ENCODE assay signal across 7 mouse cellular contexts in the genomic region with DNA sequence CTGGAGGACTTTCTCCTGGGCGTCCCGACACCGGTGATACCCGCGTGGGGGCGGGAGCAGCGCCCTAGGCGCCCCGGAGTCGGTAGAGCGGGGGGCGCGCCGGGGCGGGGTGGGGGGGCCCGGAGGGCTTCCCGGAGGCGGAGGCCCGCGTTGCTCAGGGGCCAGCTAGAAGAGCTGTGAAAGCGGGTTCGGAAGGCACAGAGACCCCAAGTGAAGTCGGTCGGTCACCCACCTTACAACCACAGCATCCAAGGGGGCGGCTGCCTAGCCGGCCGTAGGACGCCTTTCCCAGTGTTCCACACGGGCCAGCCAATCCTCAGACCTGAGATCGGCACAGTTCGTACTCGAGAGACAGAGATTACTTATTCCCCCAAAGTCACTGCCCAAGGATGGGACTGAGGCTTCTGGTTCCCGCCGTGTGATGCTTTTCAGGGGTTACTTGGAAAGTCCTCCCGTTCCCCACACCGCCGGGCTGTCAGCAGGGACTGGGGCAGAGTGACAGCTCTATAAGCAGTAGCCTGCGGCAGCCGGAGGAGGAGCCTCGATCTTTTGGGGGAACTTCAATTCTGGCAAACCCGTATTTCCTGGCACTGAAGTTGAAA. TPM values are rescaled to one million over a fixed set of nuclear protein-coding genes. Genes with fewer than 3 reads are reported as not detected.
A peak's percentile ranks its signal among the peaks of the same experiment; 100 is the strongest.
DNase-seq lines count a peak whose midpoint lies in the region; ATAC-seq and TF ChIP-seq lines count a peak whose summit lies in the region.

No protein-coding gene starts in this region.

- TF ChIP-seq POLR2A in limb, embryonic 14.5 days (IDR thresholded peaks at IDR 0.05; ENCODE audit: borderline replicate concordance, extremely low read depth, insufficient read depth, insufficient read length) = no peak
- peak; percentile 13 for TF ChIP-seq POLR2A in spleen, adult 2 months (IDR thresholded peaks at IDR 0.05; ENCODE audit: low read depth, low read length)

- peak overlapping the region; percentile 98 for H3K9ac ChIP-seq in limb, embryonic 14.5 days (ENCODE audit: low read depth, low read length, severe bottlenecking)
- H3K9ac ChIP-seq in midbrain, embryonic 15.5 days = peak overlapping the region; percentile 79

- no peaks in the 10 kb centered on the region for H3K9me3 ChIP-seq in limb, embryonic 14.5 days (ENCODE audit: control insufficient read depth, low read length)
- no peaks in the 10 kb centered on the region for H3K9me3 ChIP-seq in midbrain, embryonic 15.5 days

- peaks cover 13% of the 10 kb centered on the region for H3K4me1 ChIP-seq in limb, embryonic 14.5 days (ENCODE audit: control insufficient read depth, insufficient read depth, low read length)
- peaks cover 18% of the 10 kb centered on the region for H3K4me1 ChIP-seq in midbrain, embryonic 15.5 days
- no peaks in the 10 kb centered on the region; the same call in 1 of the 2 replicates for H3K4me1 ChIP-seq in spleen, adult 2 months (ENCODE audit: control insufficient read depth, insufficient read depth, insufficient read length)

- H3K4me3 ChIP-seq in limb, embryonic 14.5 days (replicated peaks; ENCODE audit: low read length) = peak overlapping the region; percentile 94
- peak overlapping the region; percentile 73 for H3K4me3 ChIP-seq in midbrain, embryonic 15.5 days
- peak overlapping the region; percentile 81 for H3K4me3 ChIP-seq in spleen, adult 2 months (ENCODE audit: extremely low read depth, insufficient read depth, insufficient read length)

- peak; percentile 21 for ATAC-seq in limb, embryonic 14.5 days (ENCODE audit: low FRiP score, low read depth)
- ATAC-seq in midbrain, embryonic 15.5 days (replicated peaks) = peak; percentile 69

- DNase-seq in adrenal gland, postnatal 10 days = peak; percentile 70
- DNase-seq in embryo, embryonic 9.5 days (ENCODE audit: extremely low spot score) = peak; percentile 66
- DNase-seq in heart, adult 18-20 months = peak; percentile 75 to 81
- DNase-seq in kidney, adult 18-20 months = peak; percentile 70
- DNase-seq in limb, embryonic 14.5 days (ENCODE audit: low spot score) = peak; percentile 74
- DNase-seq in spleen, adult 2 months (ENCODE audit: low read depth in 1 of 2, low spot score in 2 of 2) = peak; percentile 30 to 59

- peaks cover 25% of the 10 kb centered on the region for H3K36me3 ChIP-seq in limb, embryonic 14.5 days (ENCODE audit: control insufficient read depth, insufficient read depth, low read length)
- peaks cover 8% of the 10 kb centered on the region; the same call in 1 of the 2 replicates for H3K36me3 ChIP-seq in midbrain, embryonic 15.5 days (replicated peaks)
- H3K36me3 ChIP-seq in spleen, adult 2 months (ENCODE audit: control insufficient read depth, insufficient read depth, low read length) = peaks cover 8% of the 10 kb centered on the region

- WGBS in limb, embryonic 14.5 days = 1% methylated on average over 29 of the region's 41 CpGs
- WGBS in midbrain, embryonic 15.5 days = under 1% methylated on average over 40 of the region's 41 CpGs
- WGBS in spleen, adult 2 months = under 1% methylated on average over 41 of the region's 41 CpGs

- no peaks in the 10 kb centered on the region for H3K27me3 ChIP-seq in limb, embryonic 14.5 days (ENCODE audit: control insufficient read depth, insufficient read depth, low read length)
- no peaks in the 10 kb centered on the region for H3K27me3 ChIP-seq in midbrain, embryonic 15.5 days (replicated peaks)
- no peaks in the 10 kb centered on the region for H3K27me3 ChIP-seq in spleen, adult 2 months (ENCODE audit: control insufficient read depth, insufficient read depth, low read length)

- TF ChIP-seq CTCF in spleen, adult 2 months (IDR thresholded peaks at IDR 0.05; ENCODE audit: extremely low read depth, insufficient read depth, insufficient read length, insufficient replicate concordance) = no peak

- H3K4me2 ChIP-seq in limb, embryonic 14.5 days (replicated peaks; ENCODE audit: low read depth, low read length, severe bottlenecking) = peak overlapping the region; percentile 74
- peak overlapping the region; percentile 56 for H3K4me2 ChIP-seq in midbrain, embryonic 15.5 days

- peak overlapping the region; percentile 93 for H3K27ac ChIP-seq in limb, embryonic 14.5 days (replicated peaks; ENCODE audit: low read depth, low read length)
- H3K27ac ChIP-seq in midbrain, embryonic 15.5 days = peak overlapping the region; percentile 89
- H3K27ac ChIP-seq in spleen, adult 2 months (ENCODE audit: insufficient read depth, low read length) = peak overlapping the region; percentile 83

RNA-seq across cellular contexts. Expression of a gene that starts 0.8 kb away (rescaled TPM):
- 10 to 100 TPM; 18.4 to 19.1 TPM for total RNA-seq in adrenal gland, postnatal 10 days (2021)
- 1 to 10 TPM; 8.5 to 8.8 TPM for total RNA-seq in heart, adult 18-20 months (2021)
- 50.0 and 50.9 TPM in 2 replicates for polyA plus RNA-seq in limb, embryonic 14.5 days (2012; rRNA removed)
- polyA plus RNA-seq in limb, embryonic 14.5 days (2014; fragmentation: Nextera tagmentation; extraction: Ambion mirVana) = 55.5 and 56.6 TPM in 2 replicates
- 90.5 and 94.9 TPM in 2 replicates for polyA plus RNA-seq in midbrain, embryonic 15.5 days (2015; fragmentation: Nextera tagmentation; extraction: Ambion mirVana)
- polyA plus RNA-seq in spleen, adult 2 months (2012; rRNA removed) = 12.4 and 14.0 TPM in 2 replicates

RNA-seq across cellular contexts. Expression of a gene that starts 29.9 kb away (rescaled TPM):
- total RNA-seq in adrenal gland, postnatal 10 days (2021) = 10 to 100 TPM; 27.9 to 32.7 TPM
- 10 to 100 TPM; 13.8 to 14.1 TPM for total RNA-seq in heart, adult 18-20 months (2021)
- polyA plus RNA-seq in limb, embryonic 14.5 days (2012; rRNA removed) = 26.8 and 28.4 TPM in 2 replicates
- 21.7 and 26.2 TPM in 2 replicates for polyA plus RNA-seq in limb, embryonic 14.5 days (2014; fragmentation: Nextera tagmentation; extraction: Ambion mirVana)
- 36.7 and 41.3 TPM in 2 replicates for polyA plus RNA-seq in midbrain, embryonic 15.5 days (2015; fragmentation: Nextera tagmentation; extraction: Ambion mirVana)
- polyA plus RNA-seq in spleen, adult 2 months (2012; rRNA removed) = 2.7 and 3.1 TPM in 2 replicates

Comparison
In these comparisons a context has a peak if more than half of its experiments do, and no peak if none do; other contexts are left out.
1. Peak in every context shown above with its lines: DNase-seq, ATAC-seq, H3K4me3 ChIP-seq and H3K27ac ChIP-seq.